Mouse (Mus musculus): Measurements from ENCODE around the gene Msantd2. TPM values are rescaled to one million over a fixed set of nuclear protein-coding genes. Genes with fewer than 3 reads are reported as not detected.
A peak's percentile ranks its signal among the peaks of the same experiment; 100 is the strongest.

Gene Msantd2
- polyA plus RNA-seq, 1 experiment from 2014 or later, result 20.5 TPM

DNA sequence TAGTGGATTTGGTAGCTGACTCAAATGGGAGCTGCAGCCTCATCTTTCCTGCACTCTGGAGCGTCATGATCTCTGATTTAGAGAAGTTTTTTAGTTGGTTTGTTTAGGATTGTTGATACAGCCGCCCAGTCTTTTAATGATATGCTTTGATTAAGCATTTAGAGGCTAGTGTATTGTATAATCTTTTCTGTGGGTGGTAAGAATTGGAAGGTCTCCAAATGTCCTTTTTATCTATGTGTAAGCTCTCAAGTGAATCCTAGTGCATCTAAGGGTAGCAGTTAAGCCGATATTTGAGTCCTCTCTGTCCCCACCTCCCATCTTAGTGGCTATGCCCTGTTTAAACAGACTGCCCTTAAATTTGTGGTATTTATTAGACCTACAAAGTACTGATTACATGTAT lies 25.3 kb downstream of the Msantd2 start:
- peaks cover 4% of the 10 kb centered on the region; the same call in 1 of the 2 replicates for H3K4me1 ChIP-seq (ENCODE audit: control insufficient read depth, insufficient read depth, low read length)
- no peak overlapping the region for H3K4me3 ChIP-seq (ENCODE audit: low read depth, low read length)
- peaks cover 6% of the 10 kb centered on the region; the same call in 1 of the 2 replicates for H3K36me3 ChIP-seq (ENCODE audit: control insufficient read depth, insufficient read depth, low read length)
- H3K9me3 ChIP-seq (replicated peaks; ENCODE audit: control insufficient read depth, low read length), result no peaks in the 10 kb centered on the region
- 76% methylated on average over 3 of the region's 3 CpGs for WGBS (ENCODE audit: insufficient replicate concordance)
- no peak for ATAC-seq (replicated peaks; ENCODE audit: insufficient number of reproducible peaks, low FRiP score, low TSS enrichment)
- H3K27me3 ChIP-seq (ENCODE audit: control insufficient read depth, insufficient read depth, low read length), result no peaks in the 10 kb centered on the region
- no peak overlapping the region for H3K27ac ChIP-seq (ENCODE audit: low read depth, low read length)
- no peak overlapping the region for H3K9ac ChIP-seq (ENCODE audit: low read depth, low read length)
- H3K4me2 ChIP-seq, result no peak overlapping the region

DNA sequence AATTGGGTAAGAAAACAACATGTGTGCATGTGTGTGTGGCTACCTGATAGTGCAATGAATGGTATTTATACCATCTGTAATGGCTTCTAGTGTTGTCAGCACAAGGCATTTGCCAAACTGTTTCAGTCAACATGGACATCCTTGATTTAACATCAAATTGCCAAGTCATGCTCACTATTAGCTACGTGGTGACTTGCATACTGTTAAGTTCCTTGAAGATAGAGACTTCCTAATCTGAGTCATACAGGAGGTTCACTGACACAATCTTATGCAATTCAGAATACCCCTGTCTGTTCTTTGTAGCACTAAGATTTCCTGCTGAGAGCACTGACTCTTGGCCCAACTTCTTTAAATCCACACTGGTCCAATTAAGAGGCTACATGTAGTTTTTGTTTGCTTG lies 28.3 kb downstream of the Msantd2 start:
- Histone ChIP-seq H3K9me3 (replicated peaks; ENCODE audit: control insufficient read depth, low read length) (no peaks in the 10 kb centered on the region), H3K4me1 (ENCODE audit: control insufficient read depth, insufficient read depth, low read length) (peaks cover 4% of the 10 kb centered on the region; the same call in 1 of the 2 replicates), H3K36me3 (ENCODE audit: control insufficient read depth, insufficient read depth, low read length) (peaks cover 8% of the 10 kb centered on the region; the same call in 1 of the 2 replicates), H3K9ac (ENCODE audit: low read depth, low read length) (no peak overlapping the region), H3K4me3 (ENCODE audit: low read depth, low read length) (no peak overlapping the region), H3K27ac (ENCODE audit: low read depth, low read length) (no peak overlapping the region), H3K27me3 (ENCODE audit: control insufficient read depth, insufficient read depth, low read length) (no peaks in the 10 kb centered on the region), H3K4me2 (no peak overlapping the region)
- no peak for ATAC-seq (replicated peaks; ENCODE audit: insufficient number of reproducible peaks, low FRiP score, low TSS enrichment)
- WGBS (ENCODE audit: insufficient replicate concordance), result 64% methylated on average over 1 of the region's 1 CpGs

DNA sequence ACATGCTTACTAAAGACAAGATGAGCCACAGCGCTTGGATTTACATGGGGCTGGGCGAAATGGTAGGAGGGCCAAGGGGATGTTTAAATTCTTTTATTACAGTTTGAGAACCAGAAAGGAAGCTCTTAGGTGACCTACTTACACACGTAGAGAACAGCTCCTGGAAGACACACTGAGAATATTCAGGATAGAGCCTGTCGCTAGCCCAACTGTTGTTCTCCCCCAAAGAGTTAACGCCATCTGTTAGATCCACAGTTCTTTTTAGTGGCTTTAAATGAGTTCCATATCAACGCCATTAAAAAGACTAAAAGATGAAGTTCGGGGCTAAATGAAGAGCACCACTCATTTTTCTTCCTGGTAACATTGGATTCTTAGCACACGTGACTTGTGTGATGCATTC lies 29.9 kb downstream of the Msantd2 start:
- Histone ChIP-seq H3K4me2 (no peak overlapping the region), H3K27me3 (ENCODE audit: control insufficient read depth, insufficient read depth, low read length) (no peaks in the 10 kb centered on the region), H3K9ac (ENCODE audit: low read depth, low read length) (no peak overlapping the region), H3K27ac (ENCODE audit: low read depth, low read length) (no peak overlapping the region), H3K9me3 (replicated peaks; ENCODE audit: control insufficient read depth, low read length) (no peaks in the 10 kb centered on the region), H3K4me3 (ENCODE audit: low read depth, low read length) (no peak overlapping the region), H3K36me3 (ENCODE audit: control insufficient read depth, insufficient read depth, low read length) (peaks cover 12% of the 10 kb centered on the region; the same call in 1 of the 2 replicates), H3K4me1 (ENCODE audit: control insufficient read depth, insufficient read depth, low read length) (peaks cover 4% of the 10 kb centered on the region; the same call in 1 of the 2 replicates)
- ATAC-seq (replicated peaks; ENCODE audit: insufficient number of reproducible peaks, low FRiP score, low TSS enrichment), result no peak
- 94% methylated on average over 8 of the region's 8 CpGs for WGBS (ENCODE audit: insufficient replicate concordance)

DNA sequence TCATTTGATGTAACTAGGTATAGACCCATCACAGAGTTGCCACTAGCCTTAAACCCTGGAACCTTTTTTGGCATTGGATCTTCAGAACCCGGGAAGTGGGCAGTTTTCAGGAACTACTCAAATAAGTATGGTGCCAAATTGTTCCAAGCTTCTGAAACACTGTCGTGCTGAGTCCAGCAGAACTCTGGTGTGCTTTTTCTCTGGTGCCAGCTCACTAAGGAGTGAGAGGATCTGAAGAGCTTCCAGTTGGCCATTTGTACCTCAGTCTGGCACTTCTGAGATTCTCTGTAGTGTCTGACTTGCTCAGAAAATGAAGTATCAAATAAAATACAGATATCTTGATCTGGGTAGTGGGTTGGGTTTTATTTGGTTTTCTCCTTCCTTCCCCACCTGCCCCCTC lies 30.9 kb downstream of the Msantd2 start:
- WGBS (ENCODE audit: insufficient replicate concordance), result 81% methylated on average over 2 of the region's 2 CpGs
- ATAC-seq (replicated peaks; ENCODE audit: insufficient number of reproducible peaks, low FRiP score, low TSS enrichment), result no peak
- no peak overlapping the region for H3K9ac ChIP-seq (ENCODE audit: low read depth, low read length)
- no peak overlapping the region for H3K4me3 ChIP-seq (ENCODE audit: low read depth, low read length)
- no peaks in the 10 kb centered on the region for H3K9me3 ChIP-seq (replicated peaks; ENCODE audit: control insufficient read depth, low read length)
- H3K4me2 ChIP-seq, result no peak overlapping the region
- H3K36me3 ChIP-seq (ENCODE audit: control insufficient read depth, insufficient read depth, low read length), result peaks cover 12% of the 10 kb centered on the region; the same call in 1 of the 2 replicates
- H3K4me1 ChIP-seq (ENCODE audit: control insufficient read depth, insufficient read depth, low read length), result peaks cover 4% of the 10 kb centered on the region; the same call in 1 of the 2 replicates
- H3K27me3 ChIP-seq (ENCODE audit: control insufficient read depth, insufficient read depth, low read length), result no peaks in the 10 kb centered on the region
- H3K27ac ChIP-seq (ENCODE audit: low read depth, low read length), result no peak overlapping the region

DNA sequence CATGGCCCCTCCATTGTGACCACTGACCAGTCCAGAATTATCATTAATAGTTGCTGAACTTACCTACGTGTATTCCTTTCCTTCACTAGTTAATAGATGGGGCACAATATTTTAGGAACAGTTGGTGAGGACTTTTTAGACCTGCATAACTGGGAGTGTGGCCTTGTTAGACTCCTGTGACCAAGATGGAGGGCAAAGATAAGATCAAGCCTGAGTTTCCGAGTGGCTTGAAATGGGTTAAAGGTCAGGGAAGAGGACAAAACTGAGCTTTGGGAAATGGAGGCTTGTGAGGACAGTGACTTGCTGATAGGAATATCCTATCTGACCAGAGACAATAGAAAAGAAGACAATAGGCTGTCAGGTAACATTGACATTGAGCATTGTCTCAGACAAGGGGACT lies 36.3 kb downstream of the Msantd2 start:
- Histone ChIP-seq H3K27ac (ENCODE audit: low read depth, low read length) (no peak overlapping the region), H3K36me3 (ENCODE audit: control insufficient read depth, insufficient read depth, low read length) (peaks cover 4% of the 10 kb centered on the region; the same call in 1 of the 2 replicates), H3K9me3 (replicated peaks; ENCODE audit: control insufficient read depth, low read length) (no peaks in the 10 kb centered on the region), H3K27me3 (ENCODE audit: control insufficient read depth, insufficient read depth, low read length) (peaks cover 21% of the 10 kb centered on the region; the same call in 1 of the 2 replicates), H3K4me2 (no peak overlapping the region), H3K4me1 (ENCODE audit: control insufficient read depth, insufficient read depth, low read length) (peaks cover 17% of the 10 kb centered on the region), H3K4me3 (ENCODE audit: low read depth, low read length) (no peak overlapping the region), H3K9ac (ENCODE audit: low read depth, low read length) (no peak overlapping the region)
- 71% methylated on average over 2 of the region's 2 CpGs for WGBS (ENCODE audit: insufficient replicate concordance)
- ATAC-seq (replicated peaks; ENCODE audit: insufficient number of reproducible peaks, low FRiP score, low TSS enrichment), result no peak

DNA sequence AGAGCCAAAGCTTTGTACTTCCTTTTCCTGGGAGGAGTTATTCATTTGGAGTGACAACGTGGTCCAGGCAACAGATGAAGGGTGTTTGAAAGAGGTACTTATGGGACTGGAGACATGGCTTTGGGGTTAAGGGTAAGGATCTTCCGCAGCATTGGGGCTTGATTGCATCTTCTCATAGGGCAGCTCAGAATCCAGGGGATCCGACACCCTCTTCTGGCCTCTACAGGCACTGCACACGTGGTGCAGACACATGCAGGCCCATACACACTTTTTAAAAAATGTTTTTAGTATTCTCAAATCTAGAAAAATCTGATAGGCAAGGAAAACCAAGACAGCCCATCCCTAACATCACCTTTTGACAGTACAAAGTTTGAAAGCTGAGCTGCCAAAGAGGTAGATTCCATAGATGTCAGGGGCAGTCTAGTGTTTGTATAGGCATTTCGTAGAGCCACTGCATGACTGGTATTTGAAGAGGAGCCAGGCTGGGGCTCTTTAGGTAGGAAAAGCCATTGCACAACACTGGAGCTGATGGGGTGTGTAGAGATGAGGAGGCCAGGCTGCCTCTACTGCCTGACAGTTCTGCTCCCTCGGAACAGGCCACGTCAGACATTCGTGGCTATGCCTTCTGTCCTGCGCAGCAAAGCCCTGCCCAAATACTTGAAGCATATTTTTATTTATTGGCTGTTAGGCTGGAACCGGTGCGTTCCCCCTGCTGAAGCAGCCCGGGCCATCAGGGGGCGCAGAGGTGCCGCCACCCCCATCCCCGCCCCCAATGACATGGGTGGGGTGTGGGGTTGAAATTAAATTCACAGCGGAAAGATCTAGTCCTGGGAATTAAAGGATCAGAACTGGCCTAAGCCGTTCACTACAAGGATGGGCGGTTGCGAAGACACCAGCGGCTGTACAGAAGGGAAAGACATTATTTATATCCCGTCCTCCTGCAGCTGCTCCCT lies 37.6 kb downstream of the Msantd2 start:
- Histone ChIP-seq H3K27me3 (ENCODE audit: control insufficient read depth, insufficient read depth, low read length) (peaks cover 21% of the 10 kb centered on the region; the same call in 1 of the 2 replicates), H3K27ac (ENCODE audit: low read depth, low read length) (no peak overlapping the region), H3K4me2 (peak overlapping the region; percentile 76), H3K4me3 (ENCODE audit: low read depth, low read length) (peak overlapping the region; percentile 34), H3K9ac (ENCODE audit: low read depth, low read length) (peak overlapping the region; percentile 16; the same call in 1 of the 2 replicates), H3K4me1 (ENCODE audit: control insufficient read depth, insufficient read depth, low read length) (peaks cover 17% of the 10 kb centered on the region), H3K36me3 (ENCODE audit: control insufficient read depth, insufficient read depth, low read length) (peaks cover 4% of the 10 kb centered on the region; the same call in 1 of the 2 replicates), H3K9me3 (replicated peaks; ENCODE audit: control insufficient read depth, low read length) (no peaks in the 10 kb centered on the region)
- WGBS (ENCODE audit: insufficient replicate concordance), result 28% methylated on average over 21 of the region's 21 CpGs
- ATAC-seq (replicated peaks; ENCODE audit: insufficient number of reproducible peaks, low FRiP score, low TSS enrichment), result no peak

DNA sequence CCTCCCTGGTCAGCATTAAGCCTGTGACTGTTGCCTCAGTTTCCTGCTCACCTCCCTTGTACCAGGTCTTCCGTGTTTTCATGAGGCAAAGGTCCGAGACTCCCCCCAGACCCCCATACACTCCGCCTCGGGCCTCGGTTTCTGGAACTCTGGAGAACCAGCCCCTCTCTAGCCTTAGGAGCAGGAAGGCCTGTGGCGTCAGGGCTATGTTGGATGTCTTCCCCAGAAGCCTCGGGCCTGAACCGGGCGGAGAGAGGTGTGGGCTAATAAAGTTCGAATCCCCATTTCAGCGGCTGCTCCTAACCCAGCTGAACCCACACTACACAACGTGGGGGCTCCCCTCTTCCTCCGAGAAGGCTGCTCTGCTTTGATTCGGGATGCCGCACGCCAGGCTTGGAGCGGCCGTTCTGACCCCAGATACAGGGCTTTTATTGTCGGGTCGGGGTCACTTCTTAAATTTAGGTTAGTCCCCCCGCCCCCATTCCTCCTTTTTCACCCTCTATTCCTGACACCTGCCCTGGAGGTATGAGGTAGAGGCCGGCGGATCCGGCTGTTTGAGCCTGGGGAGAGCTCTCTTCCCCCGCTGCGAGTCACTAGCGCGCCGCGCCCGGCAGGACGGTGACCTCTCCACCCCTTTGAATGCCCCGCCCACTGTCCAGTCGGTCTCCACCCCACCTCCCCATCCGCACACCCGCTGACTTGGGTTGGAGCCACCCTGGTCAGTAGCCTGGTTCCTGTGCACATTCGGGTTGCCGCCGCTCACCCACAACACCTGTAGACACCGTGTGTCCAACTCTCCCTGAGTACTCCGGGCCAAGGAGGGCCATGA lies 38.5 kb downstream of the Msantd2 start, which contains the start of gene Esam:
TSS of gene Esam (plus strand) at position 683 of the 829 bp plus-strand sequence.
- Histone ChIP-seq H3K4me1 (ENCODE audit: control insufficient read depth, insufficient read depth, low read length) (peaks cover 17% of the 10 kb centered on the region), H3K9me3 (replicated peaks; ENCODE audit: control insufficient read depth, low read length) (no peaks in the 10 kb centered on the region), H3K27me3 (ENCODE audit: control insufficient read depth, insufficient read depth, low read length) (peaks cover 21% of the 10 kb centered on the region; the same call in 1 of the 2 replicates), H3K27ac (ENCODE audit: low read depth, low read length) (peak within 1 kb of the TSS; percentile 70), H3K9ac (ENCODE audit: low read depth, low read length) (peak within 1 kb of the TSS; percentile 40), H3K36me3 (ENCODE audit: control insufficient read depth, insufficient read depth, low read length) (peaks cover 4% of the 10 kb centered on the region; the same call in 1 of the 2 replicates), H3K4me3 (ENCODE audit: low read depth, low read length) (peak within 1 kb of the TSS; percentile 34), H3K4me2 (peak within 1 kb of the TSS; percentile 76)
- peak; percentile 58 for ATAC-seq (replicated peaks; ENCODE audit: insufficient number of reproducible peaks, low FRiP score, low TSS enrichment)
- 3% methylated on average over 41 of the region's 41 CpGs for WGBS (ENCODE audit: insufficient replicate concordance)

Data from heart, embryonic 11.5 days (tissue).